Mouse (Mus musculus) midbrain, embryonic 11.5 days (tissue): Measurements from ENCODE around the gene Npr3. TPM values are rescaled to one million over a fixed set of nuclear protein-coding genes. Genes with fewer than 3 reads are reported as not detected.

Source experiments
- ATAC-seq: fragments of 200-750 bp; cut with Nextera tagmentation; 2 replicates; pipeline ENCODE4 v1.8.0; 2017; ENCODE audit warnings: moderate TSS enrichment, moderate library complexity; ENCODE audit not compliant: low FRiP score
- DNase-seq: peaks from one replicate; pipeline ENCODE4 v3.0.0; 2015; ENCODE audit warnings: low spot score; ENCODE audit errors: missing footprints
- H3K27ac ChIP-seq: fragments of 300-500 bp; sonication (generic); 2 replicates; pipeline ENCODE4 v1.5.1; 2014; ENCODE audit warnings: low read depth, low read length
- H3K27me3 ChIP-seq: fragments of 300-500 bp; sonication (generic); 2 replicates; pipeline ENCODE4 v1.6.1; 2014; ENCODE audit warnings: mild to moderate bottlenecking, low read length, moderate library complexity, mixed read lengths; ENCODE audit not compliant: control insufficient read depth, insufficient read depth
- H3K36me3 ChIP-seq: fragments of 300-500 bp; sonication (generic); 2 replicates; pipeline ENCODE4 v1.6.1; 2014; ENCODE audit warnings: mild to moderate bottlenecking, low read length, moderate library complexity, mixed read lengths; ENCODE audit not compliant: control insufficient read depth, insufficient read depth
- H3K4me1 ChIP-seq: fragments of 300-500 bp; sonication (generic); 2 replicates; pipeline ENCODE4 v1.6.1; 2014; ENCODE audit warnings: low read length; ENCODE audit not compliant: control insufficient read depth, insufficient read depth
- H3K4me2 ChIP-seq: fragments of 300-500 bp; sonication (generic); 2 replicates; pipeline ENCODE4 v1.6.1; 2014; ENCODE audit warnings: mild to moderate bottlenecking, moderate library complexity
- H3K4me3 ChIP-seq: fragments of 300-500 bp; sonication (generic); 2 replicates; pipeline ENCODE4 v1.5.1; 2014; ENCODE audit warnings: low read depth, low read length
- H3K9ac ChIP-seq: fragments of 300-500 bp; sonication (generic); 2 replicates; pipeline ENCODE4 v1.6.1; 2014; ENCODE audit warnings: low read length
- H3K9me3 ChIP-seq: fragments of 300-500 bp; sonication (generic); 2 replicates; pipeline ENCODE4 v1.6.1; 2016; ENCODE audit warnings: low read length; ENCODE audit not compliant: control insufficient read depth
- WGBS: fragments of 180-500 bp; shearing (Covaris S2); extraction: QIAGEN DNeasy Blood & Tissue Kit; methylation state at CpG from one replicate; pipeline ENCODE4 v1.1.7; 2014; 5-methylcytosine and 5-hydroxymethylcytosine counted together
- polyA plus RNA-seq: library from polyadenylated mRNA; unstranded; fragments of >200 nt; fragmentation: Nextera tagmentation; extraction: Ambion mirVana; gene quantifications from 2 replicates; pipeline ENCODE4 v1.2.1, GENCODE M21; 2014

The Npr3 gene
- polyA plus RNA-seq, 1 experiment from 2014 or later = 2.9 TPM

DNA sequence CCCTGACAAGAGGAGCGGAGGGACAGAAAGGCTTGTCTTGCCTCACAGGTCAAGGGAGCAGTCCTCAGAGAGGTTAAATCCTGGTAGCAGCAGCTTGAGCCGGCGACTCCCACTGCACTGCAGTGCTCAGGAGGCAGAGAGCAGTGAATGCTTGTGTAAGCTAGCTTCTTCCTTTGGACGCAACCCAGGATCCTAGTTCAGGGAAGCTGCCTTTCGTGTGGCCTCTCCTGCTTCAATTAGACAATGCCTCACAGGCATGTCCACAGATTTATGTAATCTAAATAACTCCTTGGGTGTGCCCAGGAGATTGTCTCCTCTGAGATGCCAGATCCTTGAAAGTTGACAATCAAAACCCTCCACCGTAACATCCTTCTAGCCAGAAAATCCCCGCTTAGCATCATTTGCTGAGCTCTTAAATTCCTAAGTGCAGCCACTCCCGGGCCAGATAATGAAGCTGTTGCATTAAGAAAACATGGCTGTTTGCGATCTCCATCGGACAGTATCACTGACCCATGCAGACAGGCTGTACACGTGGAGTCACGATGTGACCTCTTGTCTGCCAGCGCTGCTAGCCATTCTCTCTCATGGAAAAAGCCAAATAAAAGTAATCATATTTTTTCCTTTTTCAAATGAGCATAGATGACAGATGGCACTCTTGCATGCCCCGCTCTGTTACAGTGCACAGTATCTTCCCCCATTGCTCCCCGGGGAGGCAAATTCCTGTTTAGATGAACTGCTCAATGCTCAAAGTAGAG is 44.1 kb downstream of the Npr3 start:
- Histone ChIP-seq H3K36me3 (no peaks in the 10 kb centered on the region), H3K9ac (no peak overlapping the region), H3K27ac (no peak overlapping the region), H3K9me3 (no peaks in the 10 kb centered on the region), H3K27me3 (no peaks in the 10 kb centered on the region), H3K4me3 (no peak overlapping the region), H3K4me1 (no peaks in the 10 kb centered on the region), H3K4me2 (no peak overlapping the region)
- ATAC-seq (no peak), DNase-seq (no peak)
- WGBS = 79% methylated on average over 15 of the region's 15 CpGs

DNA sequence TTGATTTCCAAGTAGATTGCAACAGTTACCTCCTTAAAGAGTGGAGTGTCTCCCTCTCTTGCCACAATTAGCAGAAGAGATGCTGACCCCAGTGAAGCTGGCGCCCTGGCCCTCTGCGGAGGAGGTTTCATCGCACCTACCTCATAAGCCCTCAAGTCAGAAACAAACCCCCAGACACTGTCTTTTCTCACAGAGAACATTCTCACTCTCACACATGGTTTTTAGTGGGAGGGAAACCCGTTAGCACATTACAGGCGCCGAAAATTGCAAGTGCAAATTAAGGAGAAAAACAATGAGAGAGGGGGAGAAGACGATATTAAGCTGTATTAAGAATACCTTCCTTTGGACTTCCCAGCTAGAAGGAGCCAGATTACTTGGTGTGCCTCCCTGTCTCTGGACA is 44.8 kb downstream of the Npr3 start:
- 93% methylated on average over 7 of the region's 7 CpGs for WGBS
- H3K4me2 ChIP-seq = no peak overlapping the region
- DNase-seq = no peak
- no peaks in the 10 kb centered on the region for H3K4me1 ChIP-seq
- ATAC-seq = no peak
- H3K27ac ChIP-seq = no peak overlapping the region
- H3K9me3 ChIP-seq = no peaks in the 10 kb centered on the region
- H3K4me3 ChIP-seq = no peak overlapping the region
- no peaks in the 10 kb centered on the region for H3K27me3 ChIP-seq
- H3K9ac ChIP-seq = no peak overlapping the region
- no peaks in the 10 kb centered on the region for H3K36me3 ChIP-seq

DNA sequence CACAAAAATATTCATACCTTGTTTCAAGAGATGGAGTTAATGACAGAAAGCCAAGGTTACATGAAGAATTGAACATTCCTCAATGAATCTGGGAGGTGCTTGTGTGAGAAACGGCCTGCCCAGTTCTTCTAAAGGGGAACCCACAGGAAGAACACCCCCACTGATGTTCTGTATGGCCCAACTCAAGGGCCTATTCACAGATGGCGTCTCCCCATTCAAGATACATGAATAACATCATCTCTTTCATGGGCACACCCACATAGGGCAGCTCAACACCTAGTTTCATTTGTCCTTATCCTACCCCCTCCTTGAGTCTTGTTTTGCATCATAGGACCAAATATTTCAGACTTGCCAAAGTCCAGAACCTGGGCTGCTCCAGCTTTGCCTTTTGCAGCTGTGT is 46.8 kb downstream of the Npr3 start:
- ATAC-seq = no peak
- no peak overlapping the region for H3K27ac ChIP-seq
- no peaks in the 10 kb centered on the region for H3K27me3 ChIP-seq
- no peaks in the 10 kb centered on the region for H3K4me1 ChIP-seq
- no peak overlapping the region for H3K4me3 ChIP-seq
- H3K9ac ChIP-seq = no peak overlapping the region
- H3K4me2 ChIP-seq = no peak overlapping the region
- no peak for DNase-seq
- WGBS = 77% methylated on average over 2 of the region's 2 CpGs
- H3K36me3 ChIP-seq = no peaks in the 10 kb centered on the region
- H3K9me3 ChIP-seq = no peaks in the 10 kb centered on the region

DNA sequence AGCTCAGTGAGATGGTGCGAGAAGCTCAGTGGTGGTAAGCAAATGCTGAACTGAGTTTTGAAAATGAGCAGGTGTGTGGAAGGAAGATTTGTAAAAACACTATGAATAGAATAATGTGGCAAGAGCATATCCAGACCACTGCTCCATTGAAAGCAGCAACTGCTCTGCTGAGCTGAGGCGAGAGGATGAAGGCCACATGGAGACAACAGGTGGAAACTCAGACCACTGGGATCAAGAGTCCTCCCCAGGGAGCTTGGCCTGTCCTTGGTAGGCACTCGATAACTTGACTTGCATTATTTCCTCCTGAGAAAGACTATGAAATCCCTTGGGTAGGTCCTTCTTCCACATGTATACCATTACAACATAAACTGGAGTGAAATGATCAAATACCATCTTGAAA is 47.3 kb downstream of the Npr3 start:
- no peaks in the 10 kb centered on the region for H3K9me3 ChIP-seq
- WGBS = 96% methylated on average over 3 of the region's 3 CpGs
- H3K4me1 ChIP-seq = no peaks in the 10 kb centered on the region
- no peak overlapping the region for H3K27ac ChIP-seq
- H3K27me3 ChIP-seq = no peaks in the 10 kb centered on the region
- ATAC-seq = no peak
- no peak overlapping the region for H3K4me2 ChIP-seq
- H3K4me3 ChIP-seq = no peak overlapping the region
- no peak overlapping the region for H3K9ac ChIP-seq
- DNase-seq = no peak
- no peaks in the 10 kb centered on the region for H3K36me3 ChIP-seq

DNA sequence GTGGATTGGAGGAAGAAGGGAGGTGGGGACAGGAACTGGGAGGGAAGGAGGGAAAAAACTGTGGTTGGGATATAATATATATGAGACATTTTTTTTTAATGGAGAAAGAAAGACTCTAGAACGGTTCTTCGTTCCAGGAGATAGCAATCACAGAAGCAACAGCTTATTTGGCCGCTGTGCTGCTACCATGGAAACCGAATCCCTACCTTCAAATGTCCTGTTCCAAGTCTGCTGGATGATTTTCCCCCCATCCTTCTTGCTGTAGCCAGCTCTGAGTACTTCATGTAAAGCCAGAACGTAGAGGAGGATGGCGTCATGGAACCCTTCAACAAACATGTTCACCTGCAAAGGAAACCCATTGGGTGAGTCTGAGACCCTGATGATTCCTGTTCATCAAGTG is 48.7 kb downstream of the Npr3 start:
- DNase-seq (no peak), ATAC-seq (no peak)
- H3K27me3 ChIP-seq = no peaks in the 10 kb centered on the region
- H3K4me3 ChIP-seq = no peak overlapping the region
- no peak overlapping the region for H3K4me2 ChIP-seq
- no peaks in the 10 kb centered on the region for H3K4me1 ChIP-seq
- no peak overlapping the region for H3K27ac ChIP-seq
- no peaks in the 10 kb centered on the region for H3K9me3 ChIP-seq
- H3K36me3 ChIP-seq = no peaks in the 10 kb centered on the region
- 94% methylated on average over 6 of the region's 6 CpGs for WGBS
- H3K9ac ChIP-seq = no peak overlapping the region

DNA sequence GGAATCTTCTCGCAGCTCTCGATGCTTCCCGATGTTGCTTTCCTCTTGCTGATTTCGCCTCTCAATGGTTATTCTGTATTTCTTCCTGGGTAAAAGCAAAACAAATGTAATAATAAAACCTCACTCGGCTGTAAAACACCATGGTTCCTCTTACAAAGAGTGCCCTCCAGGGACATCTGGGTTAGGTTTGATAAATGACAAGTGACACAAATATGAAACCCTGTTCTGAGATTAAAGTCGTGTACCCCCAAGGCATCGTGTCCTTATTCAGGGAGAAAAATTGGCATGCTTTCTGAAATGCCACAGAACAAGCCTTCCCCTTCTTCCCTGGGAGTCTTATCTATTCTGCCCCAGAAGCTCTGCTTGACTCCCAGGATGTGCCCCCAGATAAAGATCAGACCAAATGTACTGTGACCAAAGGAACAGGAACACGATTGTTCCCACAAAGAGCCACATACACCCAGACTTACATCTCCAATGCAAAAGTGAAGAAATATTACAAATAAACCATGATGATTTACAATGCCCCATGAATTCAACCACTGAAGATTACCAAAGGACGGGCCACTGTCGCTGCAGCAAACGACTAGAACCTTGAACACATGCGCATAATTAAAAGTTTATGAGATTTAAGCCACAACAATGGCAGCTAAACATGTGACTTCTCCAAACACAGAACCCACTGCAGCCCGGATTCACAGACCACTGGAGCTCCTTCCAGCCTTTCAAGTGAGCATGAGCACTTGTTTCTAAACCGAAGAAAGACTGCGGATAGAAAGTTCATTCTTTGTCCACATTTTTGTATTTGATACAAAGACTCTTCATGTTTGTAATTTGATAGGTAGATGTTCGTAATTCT is 61.7 kb downstream of the Npr3 start:
- no peaks in the 10 kb centered on the region for H3K36me3 ChIP-seq
- H3K27me3 ChIP-seq = no peaks in the 10 kb centered on the region
- ATAC-seq = peak; percentile 79
- no peaks in the 10 kb centered on the region; the same call in 1 of the 2 replicates for H3K4me1 ChIP-seq
- H3K9ac ChIP-seq = no peak overlapping the region
- no peaks in the 10 kb centered on the region for H3K9me3 ChIP-seq
- no peak overlapping the region for H3K4me3 ChIP-seq
- H3K4me2 ChIP-seq = no peak overlapping the region
- 73% methylated on average over 16 of the region's 16 CpGs for WGBS
- H3K27ac ChIP-seq = no peak overlapping the region
- DNase-seq = no peak

DNA sequence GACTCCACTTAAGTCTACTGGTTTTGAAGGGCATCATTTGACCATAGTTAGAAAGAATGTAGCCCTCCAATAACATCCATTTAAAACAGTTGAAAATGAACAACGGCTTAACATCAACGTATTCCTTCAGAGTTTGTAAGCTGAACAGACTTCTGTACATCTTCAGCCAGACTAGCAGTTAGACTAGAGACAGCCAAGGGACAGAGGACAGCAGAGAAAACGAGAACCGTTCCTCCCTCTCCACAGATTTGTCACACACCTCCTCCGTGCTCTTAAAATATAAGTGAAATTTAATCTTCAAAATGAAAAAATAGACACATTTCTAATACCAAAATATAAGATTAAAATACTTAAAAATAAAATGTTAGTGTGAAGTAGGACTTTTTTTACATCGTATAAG is 63.0 kb downstream of the Npr3 start:
- Histone ChIP-seq H3K9me3 (no peaks in the 10 kb centered on the region), H3K36me3 (no peaks in the 10 kb centered on the region), H3K4me1 (no peaks in the 10 kb centered on the region; the same call in 1 of the 2 replicates), H3K4me2 (no peak overlapping the region), H3K4me3 (no peak overlapping the region), H3K27me3 (no peaks in the 10 kb centered on the region), H3K27ac (no peak overlapping the region), H3K9ac (no peak overlapping the region)
- no peak for DNase-seq
- WGBS = 89% methylated on average over 6 of the region's 6 CpGs
- no peak for ATAC-seq

DNA sequence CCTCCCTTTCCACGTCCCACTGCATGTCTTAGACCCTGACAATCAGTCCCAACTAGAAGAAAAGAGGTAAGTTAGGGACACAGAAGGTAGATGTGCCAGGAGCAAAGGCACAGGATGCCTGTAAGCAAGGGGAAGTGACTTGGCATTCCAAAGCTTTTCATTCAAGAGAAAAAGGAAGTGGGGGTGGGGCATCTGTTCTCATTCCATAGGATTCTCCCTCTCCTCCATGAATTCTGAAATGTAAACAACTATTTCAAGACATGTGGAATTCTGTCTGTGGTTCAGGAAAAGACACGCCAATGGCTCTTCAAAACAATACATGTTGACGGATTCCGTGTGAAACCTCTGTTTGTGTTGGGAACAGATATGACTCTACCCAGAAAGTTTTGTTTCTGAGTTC is 65.3 kb downstream of the Npr3 start:
- H3K4me3 ChIP-seq = no peak overlapping the region
- no peaks in the 10 kb centered on the region for H3K36me3 ChIP-seq
- ATAC-seq (no peak), DNase-seq (no peak)
- no peak overlapping the region for H3K4me2 ChIP-seq
- no peaks in the 10 kb centered on the region for H3K27me3 ChIP-seq
- H3K9ac ChIP-seq = no peak overlapping the region
- no peaks in the 10 kb centered on the region; the same call in 1 of the 2 replicates for H3K4me1 ChIP-seq
- no peaks in the 10 kb centered on the region for H3K9me3 ChIP-seq
- H3K27ac ChIP-seq = no peak overlapping the region
- WGBS = 73% methylated on average over 4 of the region's 4 CpGs

DNA sequence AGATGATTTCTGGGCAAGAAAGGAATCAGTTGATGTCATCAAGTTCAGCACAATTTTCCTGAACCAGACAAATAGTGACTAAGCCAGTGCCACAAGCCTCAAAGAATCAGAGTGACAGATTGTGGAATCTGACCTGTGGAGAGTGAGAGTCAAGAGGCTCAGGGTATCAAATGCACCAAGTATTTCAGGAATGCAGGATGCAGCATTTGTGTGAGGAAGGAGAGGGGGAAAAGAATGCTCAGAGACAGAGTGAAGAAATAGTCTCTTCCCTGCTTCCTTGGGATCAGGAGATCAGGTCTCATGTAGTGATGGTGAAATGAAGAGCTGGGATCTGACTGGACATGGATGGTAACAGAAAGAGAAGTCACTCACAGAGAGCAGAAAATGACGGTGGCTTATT is 71.2 kb downstream of the Npr3 start:
- no peak overlapping the region for H3K9ac ChIP-seq
- H3K27me3 ChIP-seq = no peaks in the 10 kb centered on the region
- DNase-seq = peak; percentile 69
- H3K36me3 ChIP-seq = no peaks in the 10 kb centered on the region
- H3K4me2 ChIP-seq = no peak overlapping the region
- no peak overlapping the region for H3K27ac ChIP-seq
- WGBS = 89% methylated on average over 1 of the region's 1 CpGs
- no peak overlapping the region for H3K4me3 ChIP-seq
- no peaks in the 10 kb centered on the region for H3K9me3 ChIP-seq
- no peak for ATAC-seq
- H3K4me1 ChIP-seq = no peaks in the 10 kb centered on the region
